Mouse (Mus musculus): Measurements from ENCODE around the gene Zfp768. TPM values are rescaled to one million over a fixed set of nuclear protein-coding genes. Genes with fewer than 3 reads are reported as not detected.
A peak's percentile ranks its signal among the peaks of the same experiment; 100 is the strongest.
"Not testable (repeated sequence)": the region's sequence is repeated elsewhere in the genome, so short reads cannot be mapped to it uniquely, and the experiment has no call there.

Gene Zfp768
- polyA plus RNA-seq, 1 experiment from 2014 or later: 5.1 TPM

- not testable (repeated sequence) for H3K27ac ChIP-seq (ENCODE audit: low read depth, low read length); H3K4me1 ChIP-seq (replicated peaks; ENCODE audit: control insufficient read depth, insufficient read depth, low read length); H3K27me3 ChIP-seq (ENCODE audit: control insufficient read depth, insufficient read depth, low read length); H3K9ac ChIP-seq (ENCODE audit: low read depth, low read length); H3K4me3 ChIP-seq (ENCODE audit: low read depth, low read length); ATAC-seq (ENCODE audit: low FRiP score); H3K9me3 ChIP-seq (ENCODE audit: control insufficient read depth, low read length); H3K36me3 ChIP-seq (ENCODE audit: control insufficient read depth, insufficient read depth, low read length)
- 22% methylated on average over 13 of the region's 13 CpGs for WGBS
- DNase-seq (ENCODE audit: low spot score): peak; percentile 73
- 0 out of 2 replicates have a peak overlapping the region, but pooled peaks have one; percentile 11 for H3K4me2 ChIP-seq (replicated peaks; ENCODE audit: low read depth, low read length)
Observed at GRCm38 (mm10) chr7:127362418-127362817, 17.0 kb upstream of the Zfp768 start.

- H3K27ac ChIP-seq (ENCODE audit: low read depth, low read length): no peak overlapping the region
- no peaks in the 10 kb centered on the region for H3K9me3 ChIP-seq (ENCODE audit: control insufficient read depth, low read length)
- no peak overlapping the region for H3K4me3 ChIP-seq (ENCODE audit: low read depth, low read length)
- 0 out of 2 replicates have a peak, but pooled peaks cover 2% of the 10 kb centered on the region for H3K27me3 ChIP-seq (ENCODE audit: control insufficient read depth, insufficient read depth, low read length)
- no peak overlapping the region for H3K9ac ChIP-seq (ENCODE audit: low read depth, low read length)
- 39% methylated on average over 13 of the region's 13 CpGs for WGBS
- ATAC-seq (ENCODE audit: low FRiP score): no peak
- no peaks in the 10 kb centered on the region for H3K36me3 ChIP-seq (ENCODE audit: control insufficient read depth, insufficient read depth, low read length)
- no peak overlapping the region for H3K4me2 ChIP-seq (replicated peaks; ENCODE audit: low read depth, low read length)
- DNase-seq (ENCODE audit: low spot score): no peak
- no peaks in the 10 kb centered on the region for H3K4me1 ChIP-seq (replicated peaks; ENCODE audit: control insufficient read depth, insufficient read depth, low read length)
Observed at GRCm38 (mm10) chr7:127361449-127361848, 16.1 kb upstream of the Zfp768 start.

- H3K4me1 ChIP-seq (replicated peaks; ENCODE audit: control insufficient read depth, insufficient read depth, low read length): no peaks in the 10 kb centered on the region
- DNase-seq (ENCODE audit: low spot score): no peak
- WGBS: 79% methylated on average over 4 of the region's 4 CpGs
- H3K27ac ChIP-seq (ENCODE audit: low read depth, low read length): no peak overlapping the region
- H3K27me3 ChIP-seq (ENCODE audit: control insufficient read depth, insufficient read depth, low read length): 0 out of 2 replicates have a peak, but pooled peaks cover 2% of the 10 kb centered on the region
- no peak for ATAC-seq (ENCODE audit: low FRiP score)
- no peak overlapping the region for H3K4me3 ChIP-seq (ENCODE audit: low read depth, low read length)
- H3K36me3 ChIP-seq (ENCODE audit: control insufficient read depth, insufficient read depth, low read length): no peaks in the 10 kb centered on the region
- no peaks in the 10 kb centered on the region for H3K9me3 ChIP-seq (ENCODE audit: control insufficient read depth, low read length)
- no peak overlapping the region for H3K4me2 ChIP-seq (replicated peaks; ENCODE audit: low read depth, low read length)
- H3K9ac ChIP-seq (ENCODE audit: low read depth, low read length): no peak overlapping the region
Observed at GRCm38 (mm10) chr7:127360265-127360664, 14.9 kb upstream of the Zfp768 start.

GRCm38 (mm10) chr7:127358472-127358871 is 13.1 kb upstream of the Zfp768 start:
- Histone ChIP-seq H3K4me3 (ENCODE audit: low read depth, low read length) (no peak overlapping the region), H3K9me3 (ENCODE audit: control insufficient read depth, low read length) (no peaks in the 10 kb centered on the region), H3K27ac (ENCODE audit: low read depth, low read length) (no peak overlapping the region), H3K4me1 (replicated peaks; ENCODE audit: control insufficient read depth, insufficient read depth, low read length) (no peaks in the 10 kb centered on the region), H3K9ac (ENCODE audit: low read depth, low read length) (no peak overlapping the region), H3K27me3 (ENCODE audit: control insufficient read depth, insufficient read depth, low read length) (0 out of 2 replicates have a peak, but pooled peaks cover 2% of the 10 kb centered on the region), H3K4me2 (replicated peaks; ENCODE audit: low read depth, low read length) (no peak overlapping the region), H3K36me3 (ENCODE audit: control insufficient read depth, insufficient read depth, low read length) (no peaks in the 10 kb centered on the region)
- DNase-seq (ENCODE audit: low spot score) (no peak), ATAC-seq (ENCODE audit: low FRiP score) (no peak)
- WGBS: 66% methylated on average over 4 of the region's 4 CpGs

- Histone ChIP-seq H3K4me2 (replicated peaks; ENCODE audit: low read depth, low read length) (no peak overlapping the region), H3K9ac (ENCODE audit: low read depth, low read length) (no peak overlapping the region), H3K27me3 (ENCODE audit: control insufficient read depth, insufficient read depth, low read length) (no peaks in the 10 kb centered on the region), H3K9me3 (ENCODE audit: control insufficient read depth, low read length) (no peaks in the 10 kb centered on the region), H3K4me3 (ENCODE audit: low read depth, low read length) (no peak overlapping the region), H3K4me1 (replicated peaks; ENCODE audit: control insufficient read depth, insufficient read depth, low read length) (no peaks in the 10 kb centered on the region), H3K36me3 (ENCODE audit: control insufficient read depth, insufficient read depth, low read length) (no peaks in the 10 kb centered on the region), H3K27ac (ENCODE audit: low read depth, low read length) (no peak overlapping the region)
- 64% methylated on average over 2 of the region's 2 CpGs for WGBS
- ATAC-seq (ENCODE audit: low FRiP score): no peak
- no peak for DNase-seq (ENCODE audit: low spot score)
Observed at GRCm38 (mm10) chr7:127357871-127358270, 12.5 kb upstream of the Zfp768 start.

GRCm38 (mm10) chr7:127355796-127356195 is 10.4 kb upstream of the Zfp768 start:
- H3K27me3 ChIP-seq (ENCODE audit: control insufficient read depth, insufficient read depth, low read length): no peaks in the 10 kb centered on the region
- H3K9ac ChIP-seq (ENCODE audit: low read depth, low read length): no peak overlapping the region
- no peak overlapping the region for H3K27ac ChIP-seq (ENCODE audit: low read depth, low read length)
- DNase-seq (ENCODE audit: low spot score) (no peak), ATAC-seq (ENCODE audit: low FRiP score) (no peak)
- no peaks in the 10 kb centered on the region for H3K36me3 ChIP-seq (ENCODE audit: control insufficient read depth, insufficient read depth, low read length)
- H3K9me3 ChIP-seq (ENCODE audit: control insufficient read depth, low read length): no peaks in the 10 kb centered on the region
- H3K4me1 ChIP-seq (replicated peaks; ENCODE audit: control insufficient read depth, insufficient read depth, low read length): no peaks in the 10 kb centered on the region
- H3K4me3 ChIP-seq (ENCODE audit: low read depth, low read length): no peak overlapping the region
- H3K4me2 ChIP-seq (replicated peaks; ENCODE audit: low read depth, low read length): no peak overlapping the region
- WGBS: 67% methylated on average over 3 of the region's 3 CpGs

- ATAC-seq (ENCODE audit: low FRiP score) (no peak), DNase-seq (ENCODE audit: low spot score) (no peak)
- no peaks in the 10 kb centered on the region for H3K27me3 ChIP-seq (ENCODE audit: control insufficient read depth, insufficient read depth, low read length)
- H3K9ac ChIP-seq (ENCODE audit: low read depth, low read length): no peak overlapping the region
- 90% methylated on average over 5 of the region's 5 CpGs for WGBS
- no peaks in the 10 kb centered on the region for H3K9me3 ChIP-seq (ENCODE audit: control insufficient read depth, low read length)
- H3K36me3 ChIP-seq (ENCODE audit: control insufficient read depth, insufficient read depth, low read length): no peaks in the 10 kb centered on the region
- no peaks in the 10 kb centered on the region for H3K4me1 ChIP-seq (replicated peaks; ENCODE audit: control insufficient read depth, insufficient read depth, low read length)
- H3K27ac ChIP-seq (ENCODE audit: low read depth, low read length): no peak overlapping the region
- H3K4me3 ChIP-seq (ENCODE audit: low read depth, low read length): no peak overlapping the region
- H3K4me2 ChIP-seq (replicated peaks; ENCODE audit: low read depth, low read length): no peak overlapping the region
Observed at GRCm38 (mm10) chr7:127351230-127352004, 6.0 kb upstream of the Zfp768 start.

- Histone ChIP-seq H3K27me3 (ENCODE audit: control insufficient read depth, insufficient read depth, low read length) (no peaks in the 10 kb centered on the region), H3K9ac (ENCODE audit: low read depth, low read length) (no peak overlapping the region), H3K9me3 (ENCODE audit: control insufficient read depth, low read length) (no peaks in the 10 kb centered on the region), H3K4me2 (replicated peaks; ENCODE audit: low read depth, low read length) (peak overlapping the region; percentile 61), H3K4me3 (ENCODE audit: low read depth, low read length) (no peak overlapping the region), H3K27ac (ENCODE audit: low read depth, low read length) (no peak overlapping the region), H3K36me3 (ENCODE audit: control insufficient read depth, insufficient read depth, low read length) (0 out of 2 replicates have a peak, but pooled peaks cover 2% of the 10 kb centered on the region), H3K4me1 (replicated peaks; ENCODE audit: control insufficient read depth, insufficient read depth, low read length) (peaks cover 3% of the 10 kb centered on the region; the same call in 1 of the 2 replicates)
- DNase-seq (ENCODE audit: low spot score): no peak
- no peak for ATAC-seq (ENCODE audit: low FRiP score)
- 18% methylated on average over 8 of the region's 8 CpGs for WGBS
Observed at GRCm38 (mm10) chr7:127346676-127347075, 1.3 kb upstream of the Zfp768 start.

GRCm38 (mm10) chr7:127345092-127345491 is 297 bp downstream of the Zfp768 start:
- WGBS: under 1% methylated on average over 35 of the region's 42 CpGs
- peak overlapping the region; percentile 90 for H3K27ac ChIP-seq (ENCODE audit: low read depth, low read length)
- H3K4me3 ChIP-seq (ENCODE audit: low read depth, low read length): peak overlapping the region; percentile 92

More at GRCm38 (mm10) chr7:127345092-127345491, 297 bp downstream of the Zfp768 start:
- Histone ChIP-seq H3K36me3 (ENCODE audit: control insufficient read depth, insufficient read depth, low read length) (0 out of 2 replicates have a peak, but pooled peaks cover 2% of the 10 kb centered on the region), H3K27me3 (ENCODE audit: control insufficient read depth, insufficient read depth, low read length) (no peaks in the 10 kb centered on the region), H3K9me3 (ENCODE audit: control insufficient read depth, low read length) (no peaks in the 10 kb centered on the region), H3K4me2 (replicated peaks; ENCODE audit: low read depth, low read length) (peak overlapping the region; percentile 61), H3K9ac (ENCODE audit: low read depth, low read length) (peak overlapping the region; percentile 94), H3K4me1 (replicated peaks; ENCODE audit: control insufficient read depth, insufficient read depth, low read length) (peaks cover 3% of the 10 kb centered on the region; the same call in 1 of the 2 replicates)
- DNase-seq (ENCODE audit: low spot score) (no peak), ATAC-seq (ENCODE audit: low FRiP score) (peak; percentile 62)
